Mouse (Mus musculus): ENCODE measurements around the gene Fbxo40.

- TF ChIP-seq CTCF (IDR thresholded peaks at IDR 0.05; ENCODE audit: low read depth) (no peak), EP300 (IDR thresholded peaks at IDR 0.05; ENCODE audit: low read depth) (no peak)
Observed at GRCm38 (mm10) chr16:36987399-36987798, 2.9 kb downstream of the Fbxo40 start.

All from liver, embryonic 14.5 days (tissue).